Mouse (Mus musculus): ENCODE data around the gene Rpusd2. TPM values are rescaled to one million over a fixed set of nuclear protein-coding genes. Genes with fewer than 3 reads are reported as not detected.

Rpusd2 gene
- polyA plus RNA-seq (2014; fragmentation: Nextera tagmentation; extraction: Ambion mirVana) = 4.1 and 4.4 TPM in 2 replicates

- Histone ChIP-seq H3K36me3 (ENCODE audit: control insufficient read depth, insufficient read depth, low read length) (peaks cover 16% of the 10 kb centered on the region), H3K27ac (ENCODE audit: low read depth, low read length) (peak within 1 kb of the TSS; percentile 89), H3K27me3 (ENCODE audit: control insufficient read depth, insufficient read depth, low read length) (no peaks in the 10 kb centered on the region), H3K9ac (replicated peaks; ENCODE audit: low read depth, low read length) (peak within 1 kb of the TSS; percentile 82), H3K4me2 (ENCODE audit: low read depth, low read length) (peak within 1 kb of the TSS; percentile 80), H3K4me3 (ENCODE audit: low read depth, low read length) (peak within 1 kb of the TSS; percentile 91), H3K4me1 (ENCODE audit: control insufficient read depth, insufficient read depth, low read length) (peaks cover 8% of the 10 kb centered on the region), H3K9me3 (ENCODE audit: control insufficient read depth, low read length) (no peaks in the 10 kb centered on the region)
- peak; percentile 97 for ATAC-seq (ENCODE audit: low read depth)
- under 1% methylated on average over 49 of the region's 49 CpGs for WGBS
Observed at GRCm38 (mm10) chr2:119034656-119035396, at the start of gene Rpusd2. Rpusd2 (plus strand) TSS chr2:119034790.

GRCm38 (mm10) chr2:118995490-118995889 is 39.1 kb upstream of the Rpusd2 start:
- no peak overlapping the region for H3K4me3 ChIP-seq (ENCODE audit: low read depth, low read length)
- no peaks in the 10 kb centered on the region for H3K9me3 ChIP-seq (ENCODE audit: control insufficient read depth, low read length)
- no peaks in the 10 kb centered on the region for H3K36me3 ChIP-seq (ENCODE audit: control insufficient read depth, insufficient read depth, low read length)
- no peaks in the 10 kb centered on the region for H3K27me3 ChIP-seq (ENCODE audit: control insufficient read depth, insufficient read depth, low read length)
- ATAC-seq (ENCODE audit: low read depth) = peak; percentile 81
- H3K4me2 ChIP-seq (ENCODE audit: low read depth, low read length) = peak overlapping the region; percentile 26; the same call in 1 of the 2 replicates
- H3K9ac ChIP-seq (replicated peaks; ENCODE audit: low read depth, low read length) = no peak overlapping the region
- H3K27ac ChIP-seq (ENCODE audit: low read depth, low read length) = peak overlapping the region; percentile 73; the same call in 1 of the 2 replicates
- peaks cover 9% of the 10 kb centered on the region; the same call in 1 of the 2 replicates for H3K4me1 ChIP-seq (ENCODE audit: control insufficient read depth, insufficient read depth, low read length)
- WGBS = 27% methylated on average over 5 of the region's 5 CpGs

GRCm38 (mm10) chr2:118995919-118996797 is 38.4 kb upstream of the Rpusd2 start:
- Histone ChIP-seq H3K27ac (ENCODE audit: low read depth, low read length) (peak overlapping the region; percentile 73), H3K9ac (replicated peaks; ENCODE audit: low read depth, low read length) (0 out of 2 replicates have a peak overlapping the region, but pooled peaks have one; percentile 13), H3K4me2 (ENCODE audit: low read depth, low read length) (peak overlapping the region; percentile 26; the same call in 1 of the 2 replicates)

DNA sequence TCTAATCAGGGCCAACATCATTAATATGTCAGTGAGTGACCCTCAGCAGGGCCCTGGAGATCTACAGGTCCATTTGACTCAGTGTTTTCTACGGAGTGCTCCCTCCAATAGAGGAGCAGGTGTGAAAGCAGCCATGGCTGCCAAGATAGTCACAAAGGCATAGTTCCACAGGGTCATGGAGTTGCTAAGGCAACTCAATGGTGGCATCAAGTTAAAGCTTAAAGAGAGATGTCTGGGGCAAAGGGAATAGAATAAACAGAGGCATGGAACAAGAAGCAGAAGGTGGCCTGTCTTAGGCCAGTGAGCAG is 37.8 kb upstream of the Rpusd2 start:
- Histone ChIP-seq H3K27ac (ENCODE audit: low read depth, low read length) (peak overlapping the region; percentile 73), H3K4me2 (ENCODE audit: low read depth, low read length) (peak overlapping the region; percentile 26; the same call in 1 of the 2 replicates), H3K9me3 (ENCODE audit: control insufficient read depth, low read length) (no peaks in the 10 kb centered on the region), H3K4me1 (ENCODE audit: control insufficient read depth, insufficient read depth, low read length) (peaks cover 9% of the 10 kb centered on the region; the same call in 1 of the 2 replicates), H3K9ac (replicated peaks; ENCODE audit: low read depth, low read length) (0 out of 2 replicates have a peak overlapping the region, but pooled peaks have one; percentile 13), H3K4me3 (ENCODE audit: low read depth, low read length) (no peak overlapping the region), H3K27me3 (ENCODE audit: control insufficient read depth, insufficient read depth, low read length) (no peaks in the 10 kb centered on the region), H3K36me3 (ENCODE audit: control insufficient read depth, insufficient read depth, low read length) (no peaks in the 10 kb centered on the region)
- ATAC-seq (ENCODE audit: low read depth) = peak; percentile 19; the same call in 1 of the 2 replicates
- 13% methylated on average over 1 of the region's 1 CpGs for WGBS

More at GRCm38 (mm10) chr2:118995919-118996797, 38.4 kb upstream of the Rpusd2 start:
- H3K4me3 ChIP-seq (ENCODE audit: low read depth, low read length) = no peak overlapping the region
- no peaks in the 10 kb centered on the region for H3K9me3 ChIP-seq (ENCODE audit: control insufficient read depth, low read length)
- H3K36me3 ChIP-seq (ENCODE audit: control insufficient read depth, insufficient read depth, low read length) = no peaks in the 10 kb centered on the region
- H3K27me3 ChIP-seq (ENCODE audit: control insufficient read depth, insufficient read depth, low read length) = no peaks in the 10 kb centered on the region
- ATAC-seq (ENCODE audit: low read depth) = peak; percentile 93
- H3K4me1 ChIP-seq (ENCODE audit: control insufficient read depth, insufficient read depth, low read length) = peaks cover 9% of the 10 kb centered on the region; the same call in 1 of the 2 replicates
- 22% methylated on average over 15 of the region's 16 CpGs for WGBS

DNA sequence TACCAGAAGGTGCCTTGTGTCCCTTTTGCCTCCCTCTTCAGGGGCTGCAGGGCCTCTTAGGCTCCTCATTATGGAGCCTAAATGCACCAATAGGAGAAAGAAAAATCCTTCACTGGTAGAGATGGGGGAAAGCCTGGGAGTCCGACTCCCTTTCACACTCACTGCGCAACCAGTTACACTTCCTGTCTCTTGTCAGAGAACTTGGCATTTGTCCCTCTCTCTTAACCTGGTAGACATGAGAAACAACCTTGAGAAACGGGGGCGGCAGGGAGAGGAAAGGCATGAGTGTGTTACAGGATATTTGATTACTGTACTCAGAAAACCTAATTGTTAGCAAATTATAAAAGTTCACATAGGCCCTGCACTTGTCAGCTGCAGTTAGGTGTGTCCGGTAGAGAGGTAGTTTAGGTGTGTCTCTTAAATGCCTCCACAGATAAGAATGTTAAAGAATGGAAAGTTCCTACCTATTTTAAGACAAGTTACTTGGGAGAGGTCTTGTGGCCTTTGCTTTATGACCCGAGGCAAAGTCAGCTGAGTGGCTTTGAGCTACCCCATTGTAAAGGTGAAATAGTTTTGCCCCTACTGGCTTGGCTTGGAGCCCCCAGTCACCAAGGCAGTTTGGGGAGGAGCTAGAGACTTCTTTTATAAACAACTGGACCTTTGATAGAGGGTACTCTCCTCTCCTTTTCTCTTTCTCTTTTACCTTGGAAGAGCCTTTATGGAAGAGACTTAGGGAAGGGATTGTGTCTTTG is 36.3 kb upstream of the Rpusd2 start:
- Histone ChIP-seq H3K27me3 (ENCODE audit: control insufficient read depth, insufficient read depth, low read length) (no peaks in the 10 kb centered on the region), H3K9me3 (ENCODE audit: control insufficient read depth, low read length) (no peaks in the 10 kb centered on the region), H3K4me1 (ENCODE audit: control insufficient read depth, insufficient read depth, low read length) (peaks cover 9% of the 10 kb centered on the region; the same call in 1 of the 2 replicates), H3K9ac (replicated peaks; ENCODE audit: low read depth, low read length) (no peak overlapping the region), H3K36me3 (ENCODE audit: control insufficient read depth, insufficient read depth, low read length) (no peaks in the 10 kb centered on the region), H3K27ac (ENCODE audit: low read depth, low read length) (no peak overlapping the region), H3K4me3 (ENCODE audit: low read depth, low read length) (no peak overlapping the region), H3K4me2 (ENCODE audit: low read depth, low read length) (no peak overlapping the region)
- no peak for ATAC-seq (ENCODE audit: low read depth)
- WGBS = 80% methylated on average over 6 of the region's 6 CpGs

GRCm38 (mm10) chr2:118999025-118999639 is 35.5 kb upstream of the Rpusd2 start:
- H3K4me1 ChIP-seq (ENCODE audit: control insufficient read depth, insufficient read depth, low read length) = peaks cover 9% of the 10 kb centered on the region; the same call in 1 of the 2 replicates

DNA sequence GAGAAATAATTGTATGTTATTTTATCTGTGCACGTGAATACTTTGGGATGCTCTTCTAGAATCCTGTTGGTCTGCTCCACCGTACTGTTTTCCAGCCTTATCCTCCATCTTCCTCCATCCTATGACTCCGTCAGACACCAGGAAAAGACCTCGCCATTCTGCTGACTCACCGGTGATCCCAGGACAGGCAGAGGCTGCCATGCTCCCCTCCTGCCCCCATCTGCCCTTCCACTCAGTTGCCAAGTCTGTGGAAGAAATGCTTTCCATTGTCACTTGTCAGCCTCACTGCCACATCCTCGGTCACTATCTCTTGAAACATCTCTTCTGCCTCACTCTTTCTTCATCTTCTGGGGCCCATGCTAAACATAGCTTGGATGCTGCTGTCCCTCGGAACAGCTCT is 27.7 kb upstream of the Rpusd2 start:
- WGBS = 90% methylated on average over 7 of the region's 7 CpGs
- no peak for ATAC-seq (ENCODE audit: low read depth)

More at GRCm38 (mm10) chr2:118999025-118999639, 35.5 kb upstream of the Rpusd2 start:
- Histone ChIP-seq H3K27ac (ENCODE audit: low read depth, low read length) (no peak overlapping the region), H3K9me3 (ENCODE audit: control insufficient read depth, low read length) (no peaks in the 10 kb centered on the region), H3K4me3 (ENCODE audit: low read depth, low read length) (no peak overlapping the region), H3K9ac (replicated peaks; ENCODE audit: low read depth, low read length) (no peak overlapping the region), H3K36me3 (ENCODE audit: control insufficient read depth, insufficient read depth, low read length) (no peaks in the 10 kb centered on the region), H3K4me2 (ENCODE audit: low read depth, low read length) (no peak overlapping the region), H3K27me3 (ENCODE audit: control insufficient read depth, insufficient read depth, low read length) (no peaks in the 10 kb centered on the region)
- WGBS = 61% methylated on average over 3 of the region's 3 CpGs
- no peak for ATAC-seq (ENCODE audit: low read depth)

GRCm38 (mm10) chr2:119009376-119009775 is 25.2 kb upstream of the Rpusd2 start:
- Histone ChIP-seq H3K27ac (ENCODE audit: low read depth, low read length) (no peak overlapping the region), H3K9ac (replicated peaks; ENCODE audit: low read depth, low read length) (no peak overlapping the region), H3K4me2 (ENCODE audit: low read depth, low read length) (no peak overlapping the region), H3K9me3 (ENCODE audit: control insufficient read depth, low read length) (no peaks in the 10 kb centered on the region), H3K4me1 (ENCODE audit: control insufficient read depth, insufficient read depth, low read length) (no peaks in the 10 kb centered on the region), H3K36me3 (ENCODE audit: control insufficient read depth, insufficient read depth, low read length) (no peaks in the 10 kb centered on the region), H3K27me3 (ENCODE audit: control insufficient read depth, insufficient read depth, low read length) (no peaks in the 10 kb centered on the region), H3K4me3 (ENCODE audit: low read depth, low read length) (no peak overlapping the region)
- ATAC-seq (ENCODE audit: low read depth) = no peak
- WGBS = 94% methylated on average over 2 of the region's 2 CpGs

More for the DNA sequence above, 27.7 kb upstream of the Rpusd2 start:
- Histone ChIP-seq H3K27me3 (ENCODE audit: control insufficient read depth, insufficient read depth, low read length) (no peaks in the 10 kb centered on the region), H3K9ac (replicated peaks; ENCODE audit: low read depth, low read length) (no peak overlapping the region), H3K4me1 (ENCODE audit: control insufficient read depth, insufficient read depth, low read length) (no peaks in the 10 kb centered on the region), H3K27ac (ENCODE audit: low read depth, low read length) (no peak overlapping the region), H3K36me3 (ENCODE audit: control insufficient read depth, insufficient read depth, low read length) (no peaks in the 10 kb centered on the region), H3K4me3 (ENCODE audit: low read depth, low read length) (no peak overlapping the region), H3K4me2 (ENCODE audit: low read depth, low read length) (no peak overlapping the region), H3K9me3 (ENCODE audit: control insufficient read depth, low read length) (no peaks in the 10 kb centered on the region)

Data from neural tube, embryonic 14.5 days (tissue).